Mouse (Mus musculus) gonadal fat pad, adult 2 months (tissue): ENCODE results near the gene Osbp2. TPM values are rescaled to one million over a fixed set of nuclear protein-coding genes. Genes with fewer than 3 reads are reported as not detected.

Experiments
- DNase-seq: peaks from one replicate; pipeline ENCODE4 v3.0.0-alpha.2; 2012; ENCODE audit warnings: low read depth
- polyA plus RNA-seq: library from polyadenylated mRNA; depleted of rRNA; stranded (reverse); fragments of >200 nt; gene quantifications from 2 replicates; pipeline ENCODE4 v1.2.3, GENCODE M21; 2012

Osbp2 gene
- polyA plus RNA-seq, 1 experiment, result 8.6 TPM

DNA sequence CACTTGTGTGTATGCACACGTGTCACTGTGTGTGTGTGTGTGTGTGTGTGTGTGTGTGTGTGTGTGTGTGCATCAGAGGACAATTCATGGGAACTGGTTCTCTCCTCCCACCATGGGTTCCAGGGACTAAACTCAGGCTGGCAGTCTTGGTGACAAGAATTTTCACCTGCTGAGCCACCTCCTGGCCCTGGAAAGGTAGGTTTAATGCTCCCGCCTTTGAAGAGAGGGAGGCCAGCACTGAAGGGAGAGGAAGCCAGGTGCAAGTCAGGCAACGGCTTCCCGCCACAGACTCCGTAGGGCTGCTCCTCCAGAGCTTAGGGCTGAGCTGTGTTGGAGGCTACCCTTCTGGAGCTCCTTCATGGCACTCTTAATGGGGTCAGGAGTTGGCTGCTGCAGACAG is 104.3 kb downstream of the Osbp2 start:
- DNase-seq, result no peak

DNA sequence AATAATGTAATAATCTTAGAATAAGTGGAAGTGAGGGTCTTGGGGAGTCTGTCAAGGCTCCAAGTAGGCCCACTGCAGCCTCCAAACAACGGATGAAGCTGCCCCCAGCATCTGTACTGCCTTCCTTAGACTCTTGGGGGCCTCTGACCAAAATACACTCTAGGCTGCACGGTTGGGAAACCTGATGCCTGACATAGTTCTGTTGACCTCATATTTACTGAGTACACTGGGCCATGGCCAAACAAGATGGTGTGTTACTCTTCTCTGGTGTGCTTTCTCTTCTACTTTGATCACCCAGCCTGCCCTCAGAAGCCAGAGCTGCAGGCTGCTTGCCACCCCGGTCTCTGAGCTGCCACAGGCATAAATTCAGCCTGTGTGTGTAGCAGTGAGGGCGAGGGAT is 108.4 kb downstream of the Osbp2 start:
- DNase-seq, result no peak

DNA sequence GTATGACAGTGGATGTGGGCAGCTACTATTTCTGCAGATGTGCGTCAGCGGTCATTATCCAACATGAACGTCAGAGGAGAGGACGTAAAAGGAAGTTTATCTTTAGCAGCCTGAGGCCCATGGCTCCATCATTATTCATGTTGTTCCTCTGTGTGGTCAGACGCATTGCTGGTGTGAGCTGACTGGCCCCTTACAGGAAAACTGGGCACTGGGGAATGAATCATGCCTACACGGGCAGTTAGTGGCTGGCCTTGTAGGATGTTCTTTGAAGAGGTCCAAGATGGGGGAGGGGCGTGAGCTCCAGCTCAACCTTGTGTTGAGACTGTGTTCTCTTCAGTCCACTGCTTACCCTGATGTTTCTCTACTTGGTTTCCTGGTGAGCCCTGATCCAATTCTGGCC is 109.0 kb downstream of the Osbp2 start:
- DNase-seq, result no peak

DNA sequence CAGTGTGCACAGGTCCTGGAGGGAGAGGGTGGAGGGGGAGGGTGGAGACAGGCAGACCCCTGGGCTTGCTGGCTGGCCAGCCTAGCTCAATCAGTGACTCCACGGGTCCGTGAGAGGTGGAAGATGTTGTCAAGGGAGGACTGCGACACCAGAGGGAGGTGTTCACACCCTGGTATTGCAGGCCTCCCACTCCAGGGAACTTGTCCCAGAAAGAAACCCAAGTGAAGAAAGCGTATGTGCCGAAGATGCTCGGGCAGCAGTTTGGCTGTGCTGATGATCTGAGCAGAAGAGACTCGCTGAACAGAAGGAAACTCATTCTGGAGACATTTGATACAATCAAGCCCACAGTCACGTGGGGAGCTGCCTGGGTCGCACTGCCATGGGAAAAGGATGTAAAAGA is 109.8 kb downstream of the Osbp2 start:
- DNase-seq, result no peak

DNA sequence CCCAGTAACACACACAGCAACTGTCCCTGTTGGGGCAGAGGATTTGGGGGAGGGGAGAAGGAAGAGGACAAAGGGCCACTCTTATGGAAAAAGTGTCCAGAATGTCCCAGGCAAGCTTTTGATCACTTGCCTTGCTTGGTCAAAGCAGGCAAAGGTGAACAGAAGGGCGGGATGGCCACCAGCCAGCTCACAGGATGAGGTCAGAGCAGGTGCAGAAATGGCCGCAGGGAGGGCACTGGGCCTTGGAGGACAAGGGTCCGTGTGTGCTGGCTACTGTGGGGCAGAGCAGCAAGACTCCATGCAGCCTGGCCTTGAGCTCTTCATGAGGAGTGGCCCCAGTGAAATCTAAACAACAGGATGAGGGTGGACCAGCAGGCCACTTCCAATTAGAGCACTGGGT is 110.9 kb downstream of the Osbp2 start:
- DNase-seq, result no peak

DNA sequence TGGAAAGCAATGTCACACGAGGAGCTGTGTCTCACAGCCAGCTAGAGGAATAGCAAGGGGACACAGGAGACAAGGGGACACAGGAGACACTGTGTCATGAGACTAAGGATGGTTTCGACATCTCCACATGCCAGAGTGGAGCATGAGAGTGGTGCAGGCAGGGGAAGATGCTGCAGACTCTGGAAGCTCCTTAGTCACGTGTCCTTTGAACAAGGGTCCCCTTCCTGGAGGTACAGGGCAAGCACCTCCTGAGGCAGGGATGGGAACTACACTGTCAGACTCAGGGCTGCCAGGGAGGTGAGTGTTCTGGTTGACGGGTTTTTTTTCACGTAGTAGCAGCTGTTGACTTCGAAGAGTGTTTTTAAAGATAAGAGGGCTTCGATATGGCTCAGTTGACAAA is 113.9 kb downstream of the Osbp2 start:
- no peak for DNase-seq

DNA sequence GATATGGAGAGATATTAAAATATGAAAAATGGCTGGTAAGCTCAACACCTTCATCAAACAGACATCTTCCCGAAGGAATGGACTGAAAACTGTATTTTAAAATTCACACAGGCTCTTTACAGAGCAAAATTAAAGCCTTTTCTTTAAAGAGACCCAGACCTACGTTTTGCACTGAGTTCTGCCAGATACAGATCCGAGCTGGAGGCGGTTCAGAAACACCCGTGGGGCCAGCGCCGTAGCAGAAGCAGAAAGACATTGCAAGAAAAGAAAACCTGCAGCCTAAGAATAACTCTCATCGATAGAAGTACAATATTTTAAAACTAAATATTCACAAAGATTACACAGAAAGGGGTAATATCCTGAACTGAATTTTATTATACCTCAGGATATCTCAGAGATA is 121.3 kb downstream of the Osbp2 start:
- no peak for DNase-seq

DNA sequence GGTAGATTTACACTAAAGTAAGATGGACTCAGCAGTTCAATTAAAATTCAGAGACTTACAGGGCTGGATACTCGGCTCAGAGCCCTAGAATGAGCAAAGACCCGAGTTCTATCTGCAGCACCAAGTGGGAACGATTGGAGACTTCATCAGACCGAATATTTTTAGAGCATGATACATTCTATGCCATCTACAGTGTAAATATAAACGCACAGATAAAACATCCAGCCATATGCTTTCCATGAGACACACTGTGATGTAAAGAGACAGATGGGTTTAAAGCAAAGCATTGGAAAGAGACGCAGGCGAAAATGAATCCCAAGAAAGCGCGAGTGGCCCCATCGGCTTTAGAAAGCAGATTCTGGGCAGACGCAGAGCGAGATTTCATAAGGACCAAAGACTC is 122.5 kb downstream of the Osbp2 start:
- DNase-seq, result no peak

DNA sequence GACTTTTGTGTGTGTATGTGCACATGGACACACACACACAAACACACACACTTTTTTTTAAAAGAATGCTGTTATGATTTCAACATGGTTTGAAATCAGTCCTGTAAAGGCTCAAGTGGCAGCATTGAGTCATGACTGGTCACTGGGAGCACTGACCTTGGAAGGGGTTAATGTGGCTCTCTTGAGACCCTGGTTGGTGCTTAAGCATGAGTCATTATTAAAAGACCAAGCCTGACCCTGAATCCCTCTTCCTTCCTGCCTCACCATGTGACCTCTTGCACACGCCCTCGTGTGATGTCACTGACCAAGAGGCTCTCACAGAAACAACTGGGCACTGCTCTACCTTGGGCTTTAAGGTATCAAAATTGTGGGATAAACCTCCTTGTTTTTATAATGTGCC is 124.9 kb downstream of the Osbp2 start:
- no peak for DNase-seq

DNA sequence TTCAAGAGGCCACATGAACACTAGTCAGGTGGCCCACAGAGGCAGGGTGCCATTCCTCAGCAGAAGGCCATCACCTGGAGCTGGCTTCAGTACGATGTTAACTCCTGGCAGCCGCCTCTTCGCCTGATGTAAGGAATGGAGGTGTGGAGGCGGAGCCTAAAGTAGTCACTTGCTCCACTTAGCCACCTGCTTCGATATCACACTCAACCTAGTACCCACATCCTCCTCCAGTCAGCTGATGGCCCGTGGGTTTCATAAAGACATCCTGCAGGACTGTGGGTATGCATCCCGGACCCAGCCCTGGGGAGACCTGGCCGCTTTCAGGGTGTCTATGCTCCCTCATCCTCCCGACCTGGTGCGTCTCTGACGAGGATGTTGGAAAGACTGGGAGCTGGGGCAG is 128.0 kb downstream of the Osbp2 start:
- DNase-seq, result no peak

DNA sequence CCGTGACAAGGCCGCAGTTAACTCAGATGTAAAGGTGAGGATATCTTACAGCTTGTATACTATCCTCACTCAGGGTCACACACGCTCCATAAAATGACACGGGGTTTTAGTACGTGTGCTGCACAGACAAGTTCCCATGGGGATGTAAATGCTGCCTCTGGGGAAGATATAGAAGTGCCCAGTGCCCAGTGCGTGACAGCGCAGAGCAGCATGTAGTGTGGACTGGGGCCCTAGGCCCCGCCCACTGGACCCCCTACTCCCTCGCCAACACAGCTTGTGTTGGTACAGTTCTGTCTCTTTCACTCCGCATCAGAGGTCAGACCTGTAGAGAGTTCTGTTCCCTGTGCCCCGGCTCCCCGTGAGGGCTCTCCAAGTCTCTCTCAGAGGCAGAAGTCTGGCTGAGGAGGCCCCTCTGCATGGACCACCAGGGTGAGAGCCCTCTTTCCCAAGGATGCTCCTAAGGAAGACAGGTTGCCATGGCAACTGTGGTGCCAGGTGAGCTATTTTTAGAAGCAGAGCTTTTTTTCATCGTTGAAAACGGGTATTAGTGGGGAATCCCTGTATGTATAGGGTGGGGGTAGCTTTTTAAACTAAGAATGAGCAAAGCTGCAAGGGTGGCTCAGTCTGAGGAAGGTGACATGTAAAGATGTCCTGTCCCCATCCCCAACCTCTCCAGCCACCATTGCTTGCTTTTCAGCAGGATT is 129.6 kb downstream of the Osbp2 start:
- no peak for DNase-seq

DNA sequence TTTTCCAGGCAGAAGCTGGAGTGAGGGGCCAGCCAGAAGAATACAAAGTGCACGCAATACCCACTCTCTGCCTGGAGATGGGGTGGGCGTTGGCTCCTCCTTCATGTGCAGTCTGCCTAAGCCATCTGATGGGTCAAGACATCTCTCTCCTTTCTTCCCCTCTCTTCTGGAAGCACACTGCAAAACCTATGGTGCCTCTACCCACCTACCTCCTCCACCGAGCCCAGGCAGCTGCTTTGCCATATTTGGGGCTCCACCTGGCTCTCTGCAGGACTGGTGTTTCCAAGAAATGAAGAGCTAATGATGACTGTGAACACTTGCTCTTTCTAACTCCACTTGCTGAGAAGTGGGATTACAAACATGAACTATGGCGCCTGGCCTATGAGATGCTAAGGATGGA is 132.2 kb downstream of the Osbp2 start:
- no peak for DNase-seq

DNA sequence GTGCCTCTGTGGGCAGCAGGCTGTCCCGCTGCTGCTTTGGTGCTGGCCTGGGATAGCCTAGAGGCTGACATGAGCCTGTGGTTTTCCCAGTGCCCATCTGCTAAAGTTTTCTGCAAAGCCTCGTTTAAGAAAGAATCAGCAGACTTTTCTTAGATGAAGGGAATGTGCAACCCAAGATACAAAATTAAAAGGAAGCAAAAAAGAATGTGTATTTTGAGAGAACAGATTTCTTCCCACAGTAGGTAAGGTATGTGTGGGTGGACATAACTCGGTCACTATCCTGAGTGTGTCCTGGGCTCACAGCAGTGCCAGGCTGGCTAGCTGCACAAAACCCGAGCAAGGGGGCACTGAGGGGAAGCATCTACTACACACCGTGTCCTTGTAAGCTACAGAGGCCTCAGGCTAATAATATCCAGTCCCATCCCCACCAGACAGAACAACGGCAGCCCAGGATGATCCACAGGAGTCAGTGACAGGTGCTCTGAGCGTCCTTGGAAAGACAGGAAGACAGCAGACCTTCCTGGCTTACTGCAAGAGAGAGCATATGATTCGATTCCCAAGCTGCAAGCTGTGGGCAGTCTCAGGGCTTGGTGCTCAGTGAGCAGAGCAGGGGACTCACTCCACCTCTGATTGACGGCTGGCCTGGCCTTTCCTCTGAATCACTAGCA is 136.1 kb downstream of the Osbp2 start:
- no peak for DNase-seq

DNA sequence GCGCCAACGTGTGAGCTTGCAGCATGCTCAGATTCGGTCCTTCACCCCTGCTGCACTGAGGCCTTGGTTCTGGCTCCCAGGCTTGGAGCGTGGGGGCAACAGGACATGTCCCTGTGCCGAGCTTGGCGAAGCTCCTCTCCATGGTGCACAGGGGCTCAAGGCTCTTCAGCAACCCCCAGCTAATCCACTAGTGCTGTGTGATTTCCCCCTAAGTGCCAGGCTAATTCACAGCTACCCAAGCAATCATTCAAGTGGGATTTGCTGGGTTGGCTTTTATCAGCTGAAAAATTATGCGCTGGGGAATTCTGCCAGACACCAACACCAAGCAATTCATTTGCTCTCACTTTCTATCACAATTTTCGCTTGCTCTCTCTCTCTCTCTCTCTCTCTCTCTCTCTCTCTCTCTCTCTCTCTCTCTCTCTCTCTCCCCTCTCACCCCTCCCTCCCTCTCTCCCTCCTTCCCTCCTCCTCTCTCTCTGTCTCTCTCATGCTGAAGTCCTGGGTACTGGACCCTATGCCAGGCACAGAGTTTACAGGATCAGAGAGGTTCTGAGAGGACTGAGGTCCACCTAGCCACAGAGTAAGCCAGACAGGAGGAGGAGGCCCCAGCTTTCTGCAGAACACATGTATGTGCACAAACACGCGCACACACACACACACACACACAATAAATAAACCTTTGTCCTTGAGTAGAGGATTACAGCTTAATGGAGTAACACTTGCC is 138.2 kb downstream of the Osbp2 start:
- no peak for DNase-seq

DNA sequence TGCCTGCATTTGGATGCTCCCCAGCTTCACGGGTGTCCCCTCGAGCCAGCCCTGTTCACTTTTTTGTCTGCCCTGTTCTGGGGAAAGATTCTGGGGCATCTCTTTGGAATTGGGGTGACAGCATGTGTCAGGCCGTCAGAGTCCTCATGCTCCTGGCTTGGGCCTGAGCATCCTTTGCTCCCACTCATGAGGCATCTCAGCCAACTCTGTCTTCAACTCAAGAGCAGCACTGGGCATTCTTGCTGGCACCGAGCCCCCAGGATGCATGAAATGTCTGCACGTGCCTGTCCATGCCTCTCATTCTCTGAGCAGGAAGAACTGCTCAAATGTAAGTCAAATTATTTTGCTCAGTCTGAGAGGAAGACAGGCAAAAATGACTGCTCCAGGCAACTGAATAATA is 139.0 kb downstream of the Osbp2 start:
- no peak for DNase-seq

DNA sequence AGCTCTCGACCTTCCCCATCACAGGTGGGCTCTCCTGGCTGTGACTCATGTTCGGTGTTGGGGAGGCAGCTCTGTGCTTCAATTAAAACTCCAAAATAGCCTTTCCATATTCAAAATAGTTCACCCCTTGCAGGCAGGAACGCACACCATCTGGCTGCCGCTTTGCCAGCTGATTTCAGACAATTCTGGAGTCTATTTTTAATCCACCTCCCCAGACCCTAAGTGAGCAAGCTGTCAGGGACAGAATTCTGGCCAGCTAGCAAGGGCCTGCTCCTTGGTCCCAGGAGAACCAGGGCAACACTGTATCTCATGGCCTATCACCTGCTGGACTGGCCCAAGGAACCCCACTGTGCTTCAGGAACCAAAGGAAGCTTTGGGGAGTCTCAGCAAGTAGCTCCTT is 139.8 kb downstream of the Osbp2 start:
- DNase-seq, result no peak

DNA sequence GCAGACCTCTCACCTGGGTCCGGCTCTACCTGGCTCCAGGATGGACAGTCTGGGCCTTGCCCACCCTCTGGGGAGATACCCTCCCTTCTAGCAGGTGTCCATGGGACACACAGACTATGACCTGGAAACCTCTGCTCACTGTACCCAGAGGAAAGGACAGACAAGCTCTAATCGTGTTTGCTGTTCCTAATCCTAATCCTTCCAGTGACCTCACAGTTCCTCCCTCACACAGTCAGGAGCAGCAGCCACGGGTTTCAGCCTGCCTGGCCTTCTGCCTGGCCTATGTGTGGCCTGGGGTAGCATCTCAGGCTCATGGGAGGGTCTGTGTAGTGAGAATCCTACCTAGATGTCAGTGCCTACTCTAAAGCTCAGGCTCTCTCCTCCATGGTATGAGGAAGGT is 140.8 kb downstream of the Osbp2 start:
- no peak for DNase-seq

DNA sequence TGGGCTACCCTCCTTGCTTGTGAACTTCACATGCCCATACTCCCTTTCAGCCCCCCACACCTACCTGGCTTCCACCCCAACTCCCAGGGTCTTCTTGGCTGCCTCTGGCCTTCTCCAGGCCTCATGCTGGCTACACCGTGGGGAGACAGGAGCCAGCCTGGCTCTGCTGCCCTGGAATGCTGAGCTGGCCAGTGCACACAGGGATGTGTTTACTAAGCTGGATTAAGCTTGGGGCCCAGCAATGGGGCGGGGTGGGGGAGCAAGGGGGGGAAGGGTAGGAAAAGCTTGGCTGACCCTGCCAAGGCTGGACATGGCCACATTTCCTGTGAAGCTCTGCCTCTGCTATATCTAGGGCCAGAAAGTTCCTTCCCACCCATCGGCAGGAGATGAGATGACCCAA is 141.7 kb downstream of the Osbp2 start:
- no peak for DNase-seq

DNA sequence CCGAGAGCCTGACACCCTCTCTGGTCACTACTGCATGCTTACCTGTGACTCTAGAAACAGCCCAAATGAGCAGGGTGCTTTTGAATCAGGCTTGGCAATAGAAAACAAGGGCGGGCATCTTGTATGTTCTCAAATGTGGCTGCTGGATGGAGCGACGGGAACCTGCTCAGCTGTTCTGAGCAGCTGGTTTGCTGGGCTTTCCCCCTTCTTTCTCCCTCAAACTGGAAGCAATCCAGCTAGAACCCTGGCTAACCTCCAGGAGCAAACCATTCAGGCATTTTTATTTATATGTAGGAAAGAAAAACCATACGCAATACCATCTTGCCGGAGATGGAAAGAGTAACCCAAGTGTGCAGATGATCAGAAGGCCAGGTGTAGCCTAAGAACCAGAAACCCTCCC is 147.0 kb downstream of the Osbp2 start:
- no peak for DNase-seq

DNA sequence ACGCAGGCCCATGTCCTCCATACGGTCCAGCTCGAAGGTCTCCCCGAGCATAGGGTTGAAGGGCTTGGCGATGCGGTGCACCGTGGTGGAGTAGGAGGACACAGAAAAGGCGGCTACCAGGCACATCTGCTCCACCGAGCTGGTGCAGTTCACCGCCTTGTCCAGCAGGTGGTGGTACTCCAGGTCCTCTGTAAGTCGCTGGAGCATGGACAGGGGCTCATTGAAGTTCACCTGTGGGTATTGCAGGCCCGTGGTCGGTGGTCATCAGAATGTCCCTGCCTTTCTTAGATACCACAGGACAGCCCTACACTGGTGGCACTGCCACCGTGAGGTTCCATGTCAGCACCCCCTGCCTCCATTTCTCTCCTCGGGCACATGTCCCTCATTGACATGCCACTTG is 149.2 kb downstream of the Osbp2 start:
- DNase-seq, result no peak

DNA sequence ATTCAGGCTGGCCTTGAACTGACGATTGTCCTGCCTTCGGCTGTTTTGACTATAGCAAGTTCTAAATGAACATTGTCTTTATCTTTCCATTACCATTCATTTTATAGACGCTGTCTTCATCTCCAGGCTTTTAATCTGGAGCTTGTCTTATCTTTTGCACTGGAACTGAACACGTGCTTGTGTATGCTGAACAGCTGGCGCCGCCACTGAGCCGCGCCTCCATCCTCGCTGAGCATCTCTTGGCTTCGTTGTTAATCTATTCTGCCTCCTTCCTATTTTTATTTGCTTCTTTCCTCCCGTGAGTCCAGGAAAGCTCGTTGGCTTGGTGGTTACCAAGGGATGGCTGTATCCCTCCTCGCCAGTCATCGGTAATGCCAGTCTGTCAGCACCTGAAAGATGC is 153.5 kb downstream of the Osbp2 start:
- no peak for DNase-seq

DNA sequence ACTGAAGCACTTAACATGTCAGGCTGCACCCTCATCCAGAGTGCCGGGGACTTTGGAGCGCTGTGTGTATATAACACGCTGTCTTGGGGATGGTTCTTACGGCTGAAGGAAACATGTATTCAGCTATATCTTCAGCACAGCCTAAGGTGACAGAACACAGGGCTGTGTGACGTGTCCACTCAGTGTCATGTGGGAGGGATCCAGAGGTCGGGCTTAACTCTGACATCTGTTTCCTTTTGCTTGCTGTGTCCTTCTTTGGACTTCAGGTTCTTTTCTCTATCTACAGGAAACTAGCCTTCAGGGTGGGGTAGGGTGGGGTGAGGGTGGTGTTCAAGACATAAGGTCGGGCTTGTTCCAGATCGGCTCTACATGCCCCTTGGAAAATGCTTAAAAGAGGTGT is 156.6 kb downstream of the Osbp2 start:
- no peak for DNase-seq

DNA sequence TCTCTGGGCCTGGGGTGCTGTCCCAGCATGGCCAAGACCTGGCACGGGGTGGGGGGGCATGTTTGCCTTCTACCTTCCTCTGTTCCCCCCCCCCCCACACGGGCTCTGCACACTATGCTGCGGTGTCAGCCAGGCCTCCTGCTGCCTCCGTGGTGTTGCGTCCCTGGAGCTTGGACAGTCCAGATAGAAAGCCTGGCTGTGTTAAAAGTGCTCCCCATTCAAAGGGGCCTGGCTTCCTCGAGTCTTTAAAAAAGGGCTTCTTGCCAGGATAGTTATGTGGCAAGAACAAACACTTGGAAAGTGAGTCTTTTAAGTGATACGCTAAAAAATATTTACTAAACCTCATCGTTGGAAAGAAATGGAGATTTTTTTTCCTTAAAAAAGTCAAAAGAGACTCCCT is 159.3 kb downstream of the Osbp2 start:
- DNase-seq, result no peak
